Mouse (Mus musculus): Measurements from ENCODE around the gene Agpat3.

- TF ChIP-seq ZNF384 (IDR thresholded peaks at IDR 0.05; ENCODE audit: low read depth, low read length) (no peak), CHD2 (IDR thresholded peaks at IDR 0.05; ENCODE audit: low read depth, low read length) (no peak), MAFK (IDR thresholded peaks at IDR 0.05; ENCODE audit: insufficient read depth, low read depth, low read length) (no peak)
These were observed 108.2 kb downstream of the Agpat3 start for GRCm38 (mm10) chr10:78244058-78244437.
